Mouse (Mus musculus): ENCODE results near the gene Nbeal2. TPM values are rescaled to one million over a fixed set of nuclear protein-coding genes. Genes with fewer than 3 reads are reported as not detected.

Nbeal2 gene
- polyA plus RNA-seq, 1 experiment from 2014 or later = 0.53 TPM

- Histone ChIP-seq H3K9ac (ENCODE audit: low read length) (no peak overlapping the region), H3K4me3 (ENCODE audit: low read depth, low read length) (no peak overlapping the region), H3K4me1 (ENCODE audit: control insufficient read depth, insufficient read depth, low read length) (peaks cover 9% of the 10 kb centered on the region; the same call in 1 of the 2 replicates), H3K4me2 (ENCODE audit: low read depth, severe bottlenecking) (no peak overlapping the region), H3K27ac (replicated peaks; ENCODE audit: low read depth, low read length) (no peak overlapping the region), H3K27me3 (ENCODE audit: control insufficient read depth, insufficient read depth, low read length) (no peaks in the 10 kb centered on the region), H3K36me3 (ENCODE audit: control insufficient read depth, insufficient read depth, low read length) (peaks cover 18% of the 10 kb centered on the region), H3K9me3 (ENCODE audit: control insufficient read depth, low read length) (no peaks in the 10 kb centered on the region)
- WGBS = 88% methylated on average over 12 of the region's 12 CpGs
- ATAC-seq (ENCODE audit: insufficient number of reproducible peaks, low FRiP score, low TSS enrichment, low read depth) (no peak), DNase-seq (ENCODE audit: low spot score) (no peak)
Observed at GRCm38 (mm10) chr9:110622621-110623219, 31.2 kb downstream of the Nbeal2 start.

DNA sequence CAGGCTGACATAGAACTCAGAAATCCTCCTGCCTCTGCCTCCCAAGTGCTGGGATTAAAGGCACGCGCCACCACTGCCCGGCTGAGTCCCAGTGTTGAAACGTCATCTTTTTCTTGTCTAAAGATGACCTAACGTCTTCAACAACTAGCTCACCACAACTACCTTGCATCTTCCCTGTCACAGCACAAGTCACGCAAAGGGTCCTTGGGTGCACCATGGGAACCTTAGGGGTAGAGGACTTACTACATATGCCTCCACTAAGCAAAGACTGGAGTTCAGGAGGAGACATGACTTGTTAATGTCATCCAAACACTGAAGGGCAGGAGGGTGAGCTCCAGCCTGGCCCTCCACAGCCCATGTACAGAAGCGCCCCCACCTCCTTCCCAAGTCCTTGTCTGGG is 33.3 kb downstream of the Nbeal2 start:
- WGBS = 97% methylated on average over 7 of the region's 7 CpGs
- H3K27ac ChIP-seq (replicated peaks; ENCODE audit: low read depth, low read length) = no peak overlapping the region
- ATAC-seq (ENCODE audit: insufficient number of reproducible peaks, low FRiP score, low TSS enrichment, low read depth) = no peak
- H3K9ac ChIP-seq (ENCODE audit: low read length) = no peak overlapping the region
- H3K4me1 ChIP-seq (ENCODE audit: control insufficient read depth, insufficient read depth, low read length) = peaks cover 9% of the 10 kb centered on the region; the same call in 1 of the 2 replicates
- DNase-seq (ENCODE audit: low spot score) = no peak
- H3K27me3 ChIP-seq (ENCODE audit: control insufficient read depth, insufficient read depth, low read length) = no peaks in the 10 kb centered on the region
- H3K9me3 ChIP-seq (ENCODE audit: control insufficient read depth, low read length) = no peaks in the 10 kb centered on the region
- no peak overlapping the region for H3K4me2 ChIP-seq (ENCODE audit: low read depth, severe bottlenecking)
- no peak overlapping the region for H3K4me3 ChIP-seq (ENCODE audit: low read depth, low read length)
- peaks cover 23% of the 10 kb centered on the region for H3K36me3 ChIP-seq (ENCODE audit: control insufficient read depth, insufficient read depth, low read length)

DNA sequence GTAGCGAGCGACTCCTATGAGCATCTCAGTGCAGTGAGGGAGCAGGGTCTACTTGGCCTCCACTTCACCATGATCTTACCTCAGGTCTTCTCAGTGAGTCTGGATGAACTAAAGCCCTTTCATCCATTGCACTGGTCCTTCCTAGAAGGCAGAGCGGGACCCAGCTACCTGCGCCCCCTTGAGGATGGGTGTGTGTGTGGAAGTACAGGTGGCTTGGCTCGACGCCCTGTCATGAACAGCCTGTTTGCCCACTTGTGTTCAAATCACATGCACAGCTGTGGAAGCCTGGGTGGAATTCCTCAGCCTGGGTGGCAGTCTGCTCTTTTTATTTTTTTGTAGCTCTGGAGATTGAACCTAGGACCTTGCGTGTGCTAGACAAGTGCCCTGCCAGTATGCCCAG is 33.8 kb downstream of the Nbeal2 start:
- Histone ChIP-seq H3K4me2 (ENCODE audit: low read depth, severe bottlenecking) (no peak overlapping the region), H3K4me3 (ENCODE audit: low read depth, low read length) (no peak overlapping the region), H3K27ac (replicated peaks; ENCODE audit: low read depth, low read length) (no peak overlapping the region), H3K9me3 (ENCODE audit: control insufficient read depth, low read length) (no peaks in the 10 kb centered on the region), H3K36me3 (ENCODE audit: control insufficient read depth, insufficient read depth, low read length) (peaks cover 23% of the 10 kb centered on the region), H3K27me3 (ENCODE audit: control insufficient read depth, insufficient read depth, low read length) (no peaks in the 10 kb centered on the region), H3K9ac (ENCODE audit: low read length) (no peak overlapping the region), H3K4me1 (ENCODE audit: control insufficient read depth, insufficient read depth, low read length) (peaks cover 8% of the 10 kb centered on the region; the same call in 1 of the 2 replicates)
- ATAC-seq (ENCODE audit: insufficient number of reproducible peaks, low FRiP score, low TSS enrichment, low read depth) (no peak), DNase-seq (ENCODE audit: low spot score) (no peak)
- 90% methylated on average over 7 of the region's 7 CpGs for WGBS

GRCm38 (mm10) chr9:110617081-110617480 is 36.9 kb downstream of the Nbeal2 start:
- Histone ChIP-seq H3K4me2 (ENCODE audit: low read depth, severe bottlenecking) (no peak overlapping the region), H3K9me3 (ENCODE audit: control insufficient read depth, low read length) (no peaks in the 10 kb centered on the region), H3K36me3 (ENCODE audit: control insufficient read depth, insufficient read depth, low read length) (peaks cover 22% of the 10 kb centered on the region), H3K4me3 (ENCODE audit: low read depth, low read length) (no peak overlapping the region), H3K4me1 (ENCODE audit: control insufficient read depth, insufficient read depth, low read length) (no peaks in the 10 kb centered on the region), H3K9ac (ENCODE audit: low read length) (no peak overlapping the region), H3K27ac (replicated peaks; ENCODE audit: low read depth, low read length) (no peak overlapping the region), H3K27me3 (ENCODE audit: control insufficient read depth, insufficient read depth, low read length) (no peaks in the 10 kb centered on the region)
- 82% methylated on average over 3 of the region's 3 CpGs for WGBS
- no peak for DNase-seq (ENCODE audit: low spot score)
- no peak for ATAC-seq (ENCODE audit: insufficient number of reproducible peaks, low FRiP score, low TSS enrichment, low read depth)

DNA sequence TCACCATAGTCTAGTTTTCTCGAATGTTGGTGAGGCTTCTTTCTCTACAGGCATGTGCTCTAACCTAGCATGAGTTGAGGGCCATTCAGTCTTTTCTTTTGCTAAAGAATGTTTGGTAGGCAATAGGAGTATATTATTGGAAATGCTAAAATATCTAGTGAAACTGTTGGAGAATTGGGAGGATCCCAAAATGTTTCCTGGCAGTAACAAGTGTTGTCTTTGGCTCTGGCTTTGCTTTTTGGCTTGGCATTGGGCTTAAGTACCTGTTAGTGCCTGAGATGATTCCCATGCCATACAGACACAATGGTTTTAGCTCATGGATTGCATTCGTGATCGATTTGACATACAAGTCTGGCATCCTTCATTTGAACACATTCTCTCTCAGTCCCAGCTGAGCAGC is 42.5 kb downstream of the Nbeal2 start:
- no peak overlapping the region for H3K9ac ChIP-seq (ENCODE audit: low read length)
- H3K27me3 ChIP-seq (ENCODE audit: control insufficient read depth, insufficient read depth, low read length) = no peaks in the 10 kb centered on the region
- 90% methylated on average over 3 of the region's 3 CpGs for WGBS
- no peaks in the 10 kb centered on the region for H3K9me3 ChIP-seq (ENCODE audit: control insufficient read depth, low read length)
- H3K36me3 ChIP-seq (ENCODE audit: control insufficient read depth, insufficient read depth, low read length) = peaks cover 5% of the 10 kb centered on the region; the same call in 1 of the 2 replicates
- H3K4me2 ChIP-seq (ENCODE audit: low read depth, severe bottlenecking) = no peak overlapping the region
- H3K4me1 ChIP-seq (ENCODE audit: control insufficient read depth, insufficient read depth, low read length) = no peaks in the 10 kb centered on the region
- H3K4me3 ChIP-seq (ENCODE audit: low read depth, low read length) = no peak overlapping the region
- DNase-seq (ENCODE audit: low spot score) (no peak), ATAC-seq (ENCODE audit: insufficient number of reproducible peaks, low FRiP score, low TSS enrichment, low read depth) (no peak)
- no peak overlapping the region for H3K27ac ChIP-seq (replicated peaks; ENCODE audit: low read depth, low read length)

- 92% methylated on average over 1 of the region's 1 CpGs for WGBS
- H3K36me3 ChIP-seq (ENCODE audit: control insufficient read depth, insufficient read depth, low read length) = peaks cover 5% of the 10 kb centered on the region; the same call in 1 of the 2 replicates
Observed at GRCm38 (mm10) chr9:110583521-110583920, 70.4 kb downstream of the Nbeal2 start.

DNA sequence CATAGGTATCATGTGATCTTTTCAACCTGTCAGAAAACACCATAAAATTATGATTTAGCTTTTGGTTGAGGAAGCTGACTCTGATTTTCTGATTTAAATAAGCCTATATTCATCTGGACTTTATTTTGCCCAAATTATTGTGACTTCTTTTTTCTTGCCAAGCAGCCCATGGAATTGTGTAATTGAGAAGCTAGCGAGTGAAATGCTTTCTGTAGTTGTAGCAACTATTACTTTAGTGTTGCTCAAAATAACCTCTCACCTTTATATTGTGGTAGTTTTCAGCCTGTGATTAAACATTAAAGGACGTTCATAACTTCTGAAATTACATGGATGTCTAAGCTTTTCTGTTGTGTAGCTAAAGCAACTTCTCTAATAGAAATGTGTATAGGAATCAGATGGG is 71.8 kb downstream of the Nbeal2 start:
- H3K4me2 ChIP-seq (ENCODE audit: low read depth, severe bottlenecking) = no peak overlapping the region
- ATAC-seq (ENCODE audit: insufficient number of reproducible peaks, low FRiP score, low TSS enrichment, low read depth) (no peak), DNase-seq (ENCODE audit: low spot score) (no peak)
- no peak overlapping the region for H3K4me3 ChIP-seq (ENCODE audit: low read depth, low read length)
- H3K9ac ChIP-seq (ENCODE audit: low read length) = no peak overlapping the region
- WGBS = 94% methylated on average over 2 of the region's 2 CpGs
- H3K4me1 ChIP-seq (ENCODE audit: control insufficient read depth, insufficient read depth, low read length) = no peaks in the 10 kb centered on the region
- no peak overlapping the region for H3K27ac ChIP-seq (replicated peaks; ENCODE audit: low read depth, low read length)
- no peaks in the 10 kb centered on the region for H3K27me3 ChIP-seq (ENCODE audit: control insufficient read depth, insufficient read depth, low read length)
- H3K36me3 ChIP-seq (ENCODE audit: control insufficient read depth, insufficient read depth, low read length) = peaks cover 2% of the 10 kb centered on the region; the same call in 1 of the 2 replicates
- H3K9me3 ChIP-seq (ENCODE audit: control insufficient read depth, low read length) = no peaks in the 10 kb centered on the region

More at GRCm38 (mm10) chr9:110583521-110583920, 70.4 kb downstream of the Nbeal2 start:
- Histone ChIP-seq H3K9me3 (ENCODE audit: control insufficient read depth, low read length) (no peaks in the 10 kb centered on the region), H3K27ac (replicated peaks; ENCODE audit: low read depth, low read length) (no peak overlapping the region), H3K4me2 (ENCODE audit: low read depth, severe bottlenecking) (no peak overlapping the region), H3K27me3 (ENCODE audit: control insufficient read depth, insufficient read depth, low read length) (no peaks in the 10 kb centered on the region), H3K9ac (ENCODE audit: low read length) (no peak overlapping the region), H3K4me1 (ENCODE audit: control insufficient read depth, insufficient read depth, low read length) (no peaks in the 10 kb centered on the region), H3K4me3 (ENCODE audit: low read depth, low read length) (no peak overlapping the region)
- DNase-seq (ENCODE audit: low spot score) (no peak), ATAC-seq (ENCODE audit: insufficient number of reproducible peaks, low FRiP score, low TSS enrichment, low read depth) (no peak)
